Mouse (Mus musculus) erythroid progenitor cell, adult 5-6 weeks (primary cell): ENCODE data around the gene Col23a1. TPM values are rescaled to one million over a fixed set of nuclear protein-coding genes. Genes with fewer than 3 reads are reported as not detected.

ENCODE experiments used
- ATAC-seq: replicated peaks from 2 replicates; pipeline ENCODE4 v1.8.0; 2016; ENCODE audit warnings: moderate number of reproducible peaks, mild to moderate bottlenecking, moderate TSS enrichment, inconsistent platforms; ENCODE audit not compliant: poor library complexity, low FRiP score, severe bottlenecking
- total RNA-seq, 2 experiments: library from RNA; stranded (forward) in 1 of 2; stranded (reverse) in 1 of 2; fragments of 150-400 nt in 1 of 2; fragments of 186-747, 209-891 nt in 1 of 2; gene quantifications; 2 replicates each; pipeline versions ENCODE4 v1.2.3 to v1.2.4; 2015 to 2017; ENCODE audit warnings: low replicate concordance in 2 of 2

Col23a1 gene
- total RNA-seq, 2 experiments from 2014 or later = not detected

- ATAC-seq = no peak
Observed at GRCm38 (mm10) chr11:51421878-51422277, 132.2 kb downstream of the Col23a1 start.

- ATAC-seq = no peak
Observed at GRCm38 (mm10) chr11:51422713-51423112, 133.0 kb downstream of the Col23a1 start.

GRCm38 (mm10) chr11:51426155-51426554 is 136.4 kb downstream of the Col23a1 start:
- no peak for ATAC-seq

- no peak for ATAC-seq
Observed at GRCm38 (mm10) chr11:51429428-51430179, 139.9 kb downstream of the Col23a1 start.

- ATAC-seq = no peak
Observed at GRCm38 (mm10) chr11:51430180-51430578, 140.5 kb downstream of the Col23a1 start.

- ATAC-seq = no peak
Observed at GRCm38 (mm10) chr11:51431287-51431686, 141.6 kb downstream of the Col23a1 start.

- no peak for ATAC-seq
Observed at GRCm38 (mm10) chr11:51431968-51432367, 142.2 kb downstream of the Col23a1 start.

- ATAC-seq = no peak
Observed at GRCm38 (mm10) chr11:51442006-51442405, 152.3 kb downstream of the Col23a1 start.

- ATAC-seq = no peak
Observed at GRCm38 (mm10) chr11:51442599-51442998, 152.9 kb downstream of the Col23a1 start.

- no peak for ATAC-seq
Observed at GRCm38 (mm10) chr11:51443818-51444217, 154.1 kb downstream of the Col23a1 start.

GRCm38 (mm10) chr11:51444649-51445048 is 154.9 kb downstream of the Col23a1 start:
- ATAC-seq = no peak

GRCm38 (mm10) chr11:51446711-51447425 is 157.1 kb downstream of the Col23a1 start:
- no peak for ATAC-seq

GRCm38 (mm10) chr11:51448256-51448655 is 158.5 kb downstream of the Col23a1 start:
- ATAC-seq = no peak

GRCm38 (mm10) chr11:51448680-51449079 is 159.0 kb downstream of the Col23a1 start:
- ATAC-seq = no peak

- ATAC-seq = no peak
Observed at GRCm38 (mm10) chr11:51449881-51450280, 160.2 kb downstream of the Col23a1 start.

GRCm38 (mm10) chr11:51451281-51451680 is 161.6 kb downstream of the Col23a1 start:
- no peak for ATAC-seq

GRCm38 (mm10) chr11:51451925-51452324 is 162.2 kb downstream of the Col23a1 start:
- no peak for ATAC-seq

GRCm38 (mm10) chr11:51453742-51454141 is 164.0 kb downstream of the Col23a1 start:
- ATAC-seq = no peak

- ATAC-seq = no peak
Observed at GRCm38 (mm10) chr11:51455501-51455900, 165.8 kb downstream of the Col23a1 start.

- ATAC-seq = no peak
Observed at GRCm38 (mm10) chr11:51457624-51458023, 167.9 kb downstream of the Col23a1 start.

- no peak for ATAC-seq
Observed at GRCm38 (mm10) chr11:51458649-51459048, 168.9 kb downstream of the Col23a1 start.
